Mouse (Mus musculus) stomach, embryonic 14.5 days (tissue): ENCODE measurements around the gene Itprid1. TPM values are rescaled to one million over a fixed set of nuclear protein-coding genes. Genes with fewer than 3 reads are reported as not detected.

Experiments
- ATAC-seq: fragments of 200-750 bp; cut with Nextera tagmentation; 2 replicates; pipeline ENCODE4 v1.8.0; 2017; ENCODE audit warnings: low read depth, moderate TSS enrichment; ENCODE audit not compliant: insufficient number of reproducible peaks, insufficient read depth, low FRiP score
- H3K27ac ChIP-seq: fragments of 300-500 bp; sonication (generic); 2 replicates; pipeline ENCODE4 v1.5.1; 2014; ENCODE audit warnings: mild to moderate bottlenecking, low read length, moderate library complexity, mixed read lengths
- H3K27me3 ChIP-seq: fragments of 300-500 bp; sonication (generic); 2 replicates; pipeline ENCODE4 v1.6.1; 2014; ENCODE audit warnings: low read length, control low read depth, mixed read lengths; ENCODE audit not compliant: control insufficient read depth, insufficient read depth
- H3K36me3 ChIP-seq: fragments of 300-500 bp; sonication (generic); 2 replicates; pipeline ENCODE4 v1.6.1; 2014; ENCODE audit warnings: mild to moderate bottlenecking, control low read depth, low read length, moderate library complexity, mixed read lengths; ENCODE audit not compliant: control insufficient read depth, insufficient read depth
- H3K4me1 ChIP-seq: fragments of 300-500 bp; sonication (generic); 2 replicates; pipeline ENCODE4 v1.6.1; 2014; ENCODE audit warnings: low read length, control low read depth, mixed read lengths; ENCODE audit not compliant: control insufficient read depth, insufficient read depth
- H3K4me2 ChIP-seq: fragments of 300-500 bp; sonication (generic); replicated peaks from 2 replicates; pipeline ENCODE4 v1.6.1; 2014; ENCODE audit warnings: low read depth, low read length, control low read depth
- H3K4me3 ChIP-seq: fragments of 300-500 bp; sonication (generic); 2 replicates; pipeline ENCODE4 v1.5.1; 2014; ENCODE audit warnings: low read depth, low read length, control low read depth
- H3K9ac ChIP-seq: fragments of 300-500 bp; sonication (generic); replicated peaks from 2 replicates; pipeline ENCODE4 v1.6.1; 2014; ENCODE audit warnings: low read depth, mild to moderate bottlenecking, control low read depth, low read length, moderate library complexity, mixed read lengths
- H3K9me3 ChIP-seq: fragments of 300-500 bp; sonication (generic); 2 replicates; pipeline ENCODE4 v1.6.1; 2016; ENCODE audit warnings: low read depth, low read length, control low read depth; ENCODE audit not compliant: control insufficient read depth
- WGBS: fragments of 180-500 bp; shearing (Covaris S2); extraction: QIAGEN DNeasy Blood & Tissue Kit; methylation state at CpG from one replicate; pipeline ENCODE4 v1.1.7; 2014; 5-methylcytosine and 5-hydroxymethylcytosine counted together
- polyA plus RNA-seq: library from polyadenylated mRNA; unstranded; fragments of >200 nt; fragmentation: Nextera tagmentation; extraction: Ambion mirVana; gene quantifications from 2 replicates; pipeline ENCODE4 v1.2.1, GENCODE M21; 2014

Itprid1 gene
- polyA plus RNA-seq, 1 experiment from 2014 or later = 0.09 TPM

GRCm38 (mm10) chr6:55805291-55806137, 31.2 kb upstream of the Itprid1 start:
- H3K27ac ChIP-seq = no peak overlapping the region
- H3K36me3 ChIP-seq = no peaks in the 10 kb centered on the region
- H3K4me3 ChIP-seq = no peak overlapping the region
- H3K9ac ChIP-seq = no peak overlapping the region
- no peaks in the 10 kb centered on the region for H3K9me3 ChIP-seq
- H3K27me3 ChIP-seq = no peaks in the 10 kb centered on the region
- WGBS = 59% methylated on average over 9 of the region's 9 CpGs
- H3K4me1 ChIP-seq = no peaks in the 10 kb centered on the region
- H3K4me2 ChIP-seq = no peak overlapping the region
- no peak for ATAC-seq

- H3K27ac ChIP-seq = no peak overlapping the region
Measured at GRCm38 (mm10) chr6:55806537-55806936, 30.2 kb upstream of the Itprid1 start.

GRCm38 (mm10) chr6:55808692-55809091, 28.0 kb upstream of the Itprid1 start:
- H3K9me3 ChIP-seq = no peaks in the 10 kb centered on the region
- no peaks in the 10 kb centered on the region for H3K36me3 ChIP-seq
- ATAC-seq = no peak
- no peak overlapping the region for H3K27ac ChIP-seq
- H3K27me3 ChIP-seq = no peaks in the 10 kb centered on the region
- H3K4me1 ChIP-seq = no peaks in the 10 kb centered on the region
- no peak overlapping the region for H3K4me2 ChIP-seq
- H3K4me3 ChIP-seq = no peak overlapping the region
- no peak overlapping the region for H3K9ac ChIP-seq
- 57% methylated on average over 3 of the region's 3 CpGs for WGBS

More at GRCm38 (mm10) chr6:55806537-55806936, 30.2 kb upstream of the Itprid1 start:
- no peaks in the 10 kb centered on the region for H3K4me1 ChIP-seq
- no peak for ATAC-seq
- no peak overlapping the region for H3K4me2 ChIP-seq
- 60% methylated on average over 2 of the region's 2 CpGs for WGBS
- H3K36me3 ChIP-seq = no peaks in the 10 kb centered on the region
- H3K9ac ChIP-seq = no peak overlapping the region
- H3K9me3 ChIP-seq = no peaks in the 10 kb centered on the region
- no peaks in the 10 kb centered on the region for H3K27me3 ChIP-seq
- no peak overlapping the region for H3K4me3 ChIP-seq

- H3K9ac ChIP-seq = no peak overlapping the region
- 77% methylated on average over 8 of the region's 8 CpGs for WGBS
- no peak overlapping the region for H3K27ac ChIP-seq
- no peaks in the 10 kb centered on the region for H3K27me3 ChIP-seq
- H3K9me3 ChIP-seq = no peaks in the 10 kb centered on the region
- H3K4me1 ChIP-seq = no peaks in the 10 kb centered on the region
- H3K4me3 ChIP-seq = no peak overlapping the region
- H3K36me3 ChIP-seq = no peaks in the 10 kb centered on the region
- H3K4me2 ChIP-seq = no peak overlapping the region
- no peak for ATAC-seq
Measured at GRCm38 (mm10) chr6:55811153-55811552, 25.5 kb upstream of the Itprid1 start.

GRCm38 (mm10) chr6:55812353-55812752, 24.3 kb upstream of the Itprid1 start:
- no peak for ATAC-seq
- Histone ChIP-seq H3K4me3 (no peak overlapping the region), H3K4me2 (no peak overlapping the region), H3K9me3 (no peaks in the 10 kb centered on the region), H3K27ac (no peak overlapping the region), H3K9ac (no peak overlapping the region), H3K4me1 (no peaks in the 10 kb centered on the region), H3K27me3 (no peaks in the 10 kb centered on the region), H3K36me3 (no peaks in the 10 kb centered on the region)
- WGBS = 58% methylated on average over 1 of the region's 1 CpGs

- Histone ChIP-seq H3K27ac (no peak overlapping the region), H3K4me3 (no peak overlapping the region), H3K36me3 (no peaks in the 10 kb centered on the region), H3K9ac (no peak overlapping the region), H3K9me3 (no peaks in the 10 kb centered on the region), H3K4me1 (no peaks in the 10 kb centered on the region), H3K4me2 (no peak overlapping the region), H3K27me3 (no peaks in the 10 kb centered on the region)
- peak; percentile 61; the same call in 1 of the 2 replicates for ATAC-seq
- 41% methylated on average over 12 of the region's 12 CpGs for WGBS
Measured at GRCm38 (mm10) chr6:55814184-55814926, 22.3 kb upstream of the Itprid1 start.

- no peak overlapping the region for H3K4me2 ChIP-seq
- H3K4me3 ChIP-seq = no peak overlapping the region
- no peaks in the 10 kb centered on the region for H3K4me1 ChIP-seq
- no peak overlapping the region for H3K27ac ChIP-seq
- H3K36me3 ChIP-seq = no peaks in the 10 kb centered on the region
- 73% methylated on average over 5 of the region's 5 CpGs for WGBS
- H3K9me3 ChIP-seq = no peaks in the 10 kb centered on the region
- H3K9ac ChIP-seq = no peak overlapping the region
- ATAC-seq = no peak
- H3K27me3 ChIP-seq = no peaks in the 10 kb centered on the region
Measured at GRCm38 (mm10) chr6:55816911-55817310, 19.8 kb upstream of the Itprid1 start.

- Histone ChIP-seq H3K4me3 (no peak overlapping the region), H3K36me3 (no peaks in the 10 kb centered on the region), H3K4me2 (no peak overlapping the region), H3K9me3 (no peaks in the 10 kb centered on the region), H3K27ac (no peak overlapping the region), H3K27me3 (no peaks in the 10 kb centered on the region), H3K4me1 (no peaks in the 10 kb centered on the region), H3K9ac (no peak overlapping the region)
- no peak for ATAC-seq
- WGBS = 87% methylated on average over 6 of the region's 6 CpGs
Measured at GRCm38 (mm10) chr6:55829722-55830121, 7.0 kb upstream of the Itprid1 start.
